Mouse (Mus musculus) cerebellum, postnatal 10 days (tissue): ENCODE measurements around the gene Ephb6.

Experiments
- DNase-seq, 2 experiments: peaks; one replicate each; pipeline ENCODE4 v3.0.0; 2021; ENCODE audit warnings: mixed read lengths in 2 of 2

Ephb6 gene

GRCm38 (mm10) chr6:41630791-41631190 is 25.5 kb downstream of the Ephb6 start:
- DNase-seq = no peak

- no peak for DNase-seq
Observed at GRCm38 (mm10) chr6:41631549-41631948, 26.3 kb downstream of the Ephb6 start.

- DNase-seq = peak; percentile 51 to 61
Observed at GRCm38 (mm10) chr6:41635211-41635610, 29.9 kb downstream of the Ephb6 start.

GRCm38 (mm10) chr6:41636178-41636577 is 30.9 kb downstream of the Ephb6 start, which contains the start of gene Trpv6:
Gene Trpv6 (minus strand): TSS chr6:41636405.
- DNase-seq = no peak

- peak in 1 of 2 experiments; percentile 13 for DNase-seq
Observed at GRCm38 (mm10) chr6:41637393-41637792, 32.1 kb downstream of the Ephb6 start.

- DNase-seq = no peak
Observed at GRCm38 (mm10) chr6:41637927-41638506, 32.7 kb downstream of the Ephb6 start.

GRCm38 (mm10) chr6:41640449-41640848 is 35.2 kb downstream of the Ephb6 start:
- no peak for DNase-seq

GRCm38 (mm10) chr6:41641173-41641866 is 36.0 kb downstream of the Ephb6 start:
- no peak for DNase-seq

- DNase-seq = no peak
Observed at GRCm38 (mm10) chr6:41642765-41643164, 37.5 kb downstream of the Ephb6 start.

GRCm38 (mm10) chr6:41643227-41643626 is 37.9 kb downstream of the Ephb6 start:
- DNase-seq = no peak

GRCm38 (mm10) chr6:41646220-41646619 is 40.9 kb downstream of the Ephb6 start:
- DNase-seq = no peak

- no peak for DNase-seq
Observed at GRCm38 (mm10) chr6:41646672-41647071, 41.4 kb downstream of the Ephb6 start.

- no peak for DNase-seq
Observed at GRCm38 (mm10) chr6:41653173-41653572, 47.9 kb downstream of the Ephb6 start.

GRCm38 (mm10) chr6:41654648-41655047 is 49.4 kb downstream of the Ephb6 start:
- no peak for DNase-seq

- no peak for DNase-seq
Observed at GRCm38 (mm10) chr6:41658487-41658886, 53.2 kb downstream of the Ephb6 start.

- DNase-seq = peak; percentile 12 to 21
Observed at GRCm38 (mm10) chr6:41662320-41662719, 57.0 kb downstream of the Ephb6 start.
